Mouse (Mus musculus): Measurements from ENCODE around the gene Cyp2j7.
A peak's percentile ranks its signal among the peaks of the same experiment; 100 is the strongest.
"Not testable (repeated sequence)": the region's sequence is repeated elsewhere in the genome, so short reads cannot be mapped to it uniquely, and the experiment has no call there.

The Cyp2j7 gene

GRCm38 (mm10) chr4:96236559-96236958 is at the start of gene Cyp2j7:
Cyp2j7 (minus strand) TSS chr4:96236659.
- no peak for DNase-seq (ENCODE audit: low spot score)

GRCm38 (mm10) chr4:96276896-96277295 is 40.4 kb upstream of the Cyp2j7 start:
- not testable (repeated sequence) for DNase-seq (ENCODE audit: low spot score)

GRCm38 (mm10) chr4:96273907-96274306 is 37.4 kb upstream of the Cyp2j7 start:
- DNase-seq (ENCODE audit: low spot score): peak; percentile 2

- DNase-seq (ENCODE audit: low spot score): no peak
Observed at GRCm38 (mm10) chr4:96196701-96197100, 39.8 kb downstream of the Cyp2j7 start.

- DNase-seq (ENCODE audit: low spot score): not testable (repeated sequence)
Observed at GRCm38 (mm10) chr4:96189321-96189720, 47.1 kb downstream of the Cyp2j7 start.

- not testable (repeated sequence) for DNase-seq (ENCODE audit: low spot score)
Observed at GRCm38 (mm10) chr4:96188671-96189070, 47.8 kb downstream of the Cyp2j7 start.

GRCm38 (mm10) chr4:96188146-96188545 is 48.3 kb downstream of the Cyp2j7 start:
- DNase-seq (ENCODE audit: low spot score): not testable (repeated sequence)

GRCm38 (mm10) chr4:96184716-96185115 is 51.7 kb downstream of the Cyp2j7 start:
- not testable (repeated sequence) for DNase-seq (ENCODE audit: low spot score)

- DNase-seq (ENCODE audit: low spot score): no peak
Observed at GRCm38 (mm10) chr4:96162839-96163238, 73.6 kb downstream of the Cyp2j7 start.

- DNase-seq (ENCODE audit: low spot score): no peak
Observed at GRCm38 (mm10) chr4:96161575-96161974, 74.9 kb downstream of the Cyp2j7 start.
